Mouse (Mus musculus) brown adipose tissue, adult 24 weeks (tissue): ENCODE data around the gene Cdk5r2. TPM values are rescaled to one million over a fixed set of nuclear protein-coding genes. Genes with fewer than 3 reads are reported as not detected.

Source experiments
- H3K27ac ChIP-seq: fragments of 200-500 bp; replicated peaks from 2 replicates; pipeline ENCODE4 v1.5.1; 2012; ENCODE audit warnings: low read depth, mild to moderate bottlenecking, low read length
- H3K4me1 ChIP-seq: fragments of 200-500 bp; 2 replicates; pipeline ENCODE4 v1.6.1; 2012; ENCODE audit warnings: low read length, mixed read lengths; ENCODE audit not compliant: control insufficient read depth, insufficient read depth, insufficient read length
- H3K4me3 ChIP-seq: fragments of 200-500 bp; 2 replicates; pipeline ENCODE4 v1.5.1; 2012; ENCODE audit warnings: low read depth, mild to moderate bottlenecking, low read length, moderate library complexity; ENCODE audit not compliant: insufficient read depth
- polyA plus RNA-seq: library from polyadenylated mRNA; stranded (reverse); fragments of >200 nt; gene quantifications from 2 replicates; pipeline ENCODE4 v1.2.4, GENCODE M21; 2012; ENCODE audit not compliant: missing spikeins, insufficient read depth, insufficient read length

The Cdk5r2 gene
- polyA plus RNA-seq, 1 experiment, result not detected

DNA sequence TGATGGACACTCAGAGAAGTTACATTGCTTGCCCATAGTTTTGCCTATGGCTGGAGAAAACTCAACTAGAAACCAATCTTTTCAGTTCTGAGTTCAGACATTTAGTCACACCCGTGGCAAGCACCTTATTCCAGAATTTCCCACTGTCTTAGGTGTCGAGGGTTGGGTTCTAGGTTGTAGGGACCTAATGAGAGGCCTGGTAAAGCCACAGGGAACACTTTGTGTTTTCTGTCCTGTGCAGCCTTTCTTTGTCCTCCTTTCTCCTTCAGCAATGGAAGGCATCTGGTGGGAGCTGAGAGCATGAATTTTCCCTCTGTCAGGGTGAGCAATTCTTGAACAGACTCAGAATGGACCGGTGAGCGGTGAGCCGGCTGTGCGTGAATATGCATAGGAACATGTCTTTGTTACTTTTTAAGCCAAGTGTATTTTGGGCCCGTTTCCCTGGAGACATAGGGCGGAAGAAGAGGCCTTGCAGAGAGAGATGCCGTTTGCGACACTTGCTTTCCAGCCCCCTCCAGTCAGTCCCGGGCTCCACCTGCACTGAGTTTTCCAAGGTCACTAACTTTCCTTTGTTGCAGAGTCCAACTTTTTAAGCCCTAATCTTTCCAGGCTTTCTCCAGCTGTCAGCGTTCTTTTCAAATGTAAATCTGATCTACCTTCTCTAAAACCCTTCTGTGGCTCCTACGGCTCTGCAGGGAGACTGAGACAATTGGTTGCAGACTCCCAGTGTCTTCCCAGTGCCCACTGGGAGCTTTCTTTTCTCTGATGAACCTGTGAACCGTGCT lies 30.0 kb upstream of the Cdk5r2 start:
- Histone ChIP-seq H3K27ac (no peak overlapping the region), H3K4me3 (no peak overlapping the region), H3K4me1 (no peaks in the 10 kb centered on the region)

DNA sequence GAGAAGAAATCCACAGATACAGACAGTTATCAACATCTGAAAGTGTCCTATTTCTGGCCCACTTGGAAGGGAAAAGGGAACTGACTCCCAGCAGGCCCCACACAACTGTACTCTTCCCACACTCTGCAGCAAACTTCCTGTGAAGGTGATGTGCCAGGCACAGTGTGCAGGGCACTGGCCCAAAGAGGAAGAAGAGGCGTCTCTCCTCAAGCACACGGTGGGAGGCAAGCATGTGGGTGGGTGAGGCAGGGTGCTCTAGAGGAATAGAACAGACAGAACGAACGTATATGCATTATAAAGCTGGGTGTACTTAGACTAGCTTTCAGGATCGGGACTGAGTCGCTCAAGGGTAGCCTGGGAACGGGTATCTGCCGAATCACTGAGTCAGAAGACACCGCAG lies 24.7 kb upstream of the Cdk5r2 start:
- Histone ChIP-seq H3K27ac (no peak overlapping the region), H3K4me3 (no peak overlapping the region), H3K4me1 (no peaks in the 10 kb centered on the region)

DNA sequence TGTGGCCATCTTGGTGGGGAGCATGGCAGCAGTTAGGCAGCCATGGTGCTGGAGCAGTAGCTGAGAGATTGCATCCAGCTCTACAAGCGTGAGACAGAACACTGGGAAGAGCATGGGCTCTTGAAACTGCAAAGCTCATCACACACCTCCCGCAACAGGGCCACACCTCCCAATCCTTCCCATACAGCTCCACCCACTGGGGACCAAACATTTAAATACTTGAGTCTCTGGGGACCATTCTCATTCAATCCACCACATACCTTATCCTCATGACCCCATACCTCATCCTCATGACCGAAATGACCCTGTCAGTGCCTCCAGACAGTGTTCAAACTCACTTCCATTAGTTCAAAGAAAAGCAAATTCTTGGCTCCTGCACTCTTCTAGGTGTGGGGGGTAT lies 21.5 kb upstream of the Cdk5r2 start:
- H3K4me3 ChIP-seq, result no peak overlapping the region
- H3K27ac ChIP-seq, result no peak overlapping the region
- H3K4me1 ChIP-seq, result no peaks in the 10 kb centered on the region

DNA sequence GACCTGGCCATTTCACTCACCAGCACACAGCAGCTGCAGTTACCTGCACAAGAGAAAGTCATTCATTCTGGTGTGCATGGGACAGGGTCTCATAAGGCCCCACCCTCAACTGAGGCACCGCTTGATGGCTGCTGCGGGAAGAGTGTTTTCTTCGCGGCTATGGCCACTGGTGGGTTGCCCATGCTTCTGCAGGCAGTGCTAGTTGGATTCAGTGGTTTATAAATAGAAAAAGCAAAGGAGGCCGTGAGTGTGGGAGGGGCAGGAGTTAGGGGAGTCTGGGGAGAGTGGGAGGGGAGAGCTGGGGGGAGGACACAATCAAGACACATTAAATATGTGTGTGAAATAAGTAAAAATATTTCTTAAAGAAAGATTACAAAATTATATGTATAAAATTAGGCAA lies 11.6 kb upstream of the Cdk5r2 start:
- H3K4me1 ChIP-seq, result no peaks in the 10 kb centered on the region
- H3K4me3 ChIP-seq, result no peak overlapping the region
- no peak overlapping the region for H3K27ac ChIP-seq

DNA sequence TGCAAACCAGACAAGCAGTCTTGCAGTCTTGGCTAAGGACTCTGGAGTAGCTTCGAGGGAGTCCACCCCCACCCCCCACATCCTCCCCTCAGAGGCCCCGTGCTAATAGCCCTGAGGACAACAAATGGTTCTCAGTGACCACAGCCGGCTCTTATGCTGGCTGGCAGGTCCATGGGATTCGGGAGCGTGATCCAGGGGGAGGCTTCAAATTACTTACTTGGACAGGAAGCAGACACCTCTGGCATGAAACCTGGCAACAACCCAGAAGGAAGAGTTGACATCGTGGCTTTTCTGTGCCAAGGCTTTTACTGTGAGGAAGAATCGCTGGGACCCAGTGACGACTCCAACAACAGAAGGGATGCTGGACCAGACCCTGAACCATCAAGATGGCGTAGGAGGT lies 8.4 kb upstream of the Cdk5r2 start:
- Histone ChIP-seq H3K4me1 (no peaks in the 10 kb centered on the region), H3K27ac (no peak overlapping the region), H3K4me3 (no peak overlapping the region)

DNA sequence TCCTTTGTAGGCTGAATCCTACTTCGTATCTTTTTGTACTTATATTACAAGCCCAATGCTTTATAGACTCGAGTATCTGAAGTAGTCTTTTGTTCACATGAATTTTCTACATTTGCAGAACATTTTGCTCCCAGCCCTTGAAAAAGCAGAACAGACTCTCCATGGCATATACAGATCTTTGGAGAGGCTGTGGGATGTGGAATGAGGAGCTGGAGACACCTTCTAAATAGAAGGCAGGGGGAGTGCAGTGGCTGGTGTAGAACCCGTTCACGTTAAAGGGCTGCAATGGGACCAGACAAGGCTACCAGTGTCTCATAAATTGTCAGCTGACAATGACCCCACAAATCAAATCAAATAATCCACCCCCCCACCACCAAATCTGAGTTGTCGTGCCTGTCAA lies 5.8 kb upstream of the Cdk5r2 start:
- no peak overlapping the region for H3K4me3 ChIP-seq

DNA sequence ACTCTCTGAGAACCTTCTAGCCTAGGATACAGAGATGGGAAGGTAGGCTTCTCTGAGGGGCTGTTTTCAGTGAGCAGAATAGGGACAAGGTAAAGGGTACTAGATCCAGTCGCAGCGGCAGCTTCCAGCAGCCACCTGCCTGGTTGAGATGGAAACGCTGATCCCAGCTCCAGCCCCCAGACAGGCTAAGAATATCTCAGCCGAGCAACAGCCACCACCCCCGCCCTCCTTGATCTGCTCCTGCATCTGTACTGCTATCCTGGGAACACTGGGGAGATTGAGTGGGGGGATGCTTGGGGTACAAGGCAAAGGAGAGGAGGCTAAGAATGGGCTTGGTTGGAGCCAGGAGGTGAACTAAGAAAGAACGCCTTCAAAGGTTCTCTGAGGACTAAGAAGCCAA lies 4.5 kb upstream of the Cdk5r2 start:
- Histone ChIP-seq H3K27ac (no peak overlapping the region), H3K4me3 (no peak overlapping the region), H3K4me1 (no peaks in the 10 kb centered on the region)

More for the DNA sequence above, 5.8 kb upstream of the Cdk5r2 start:
- Histone ChIP-seq H3K4me1 (no peaks in the 10 kb centered on the region), H3K27ac (no peak overlapping the region)

DNA sequence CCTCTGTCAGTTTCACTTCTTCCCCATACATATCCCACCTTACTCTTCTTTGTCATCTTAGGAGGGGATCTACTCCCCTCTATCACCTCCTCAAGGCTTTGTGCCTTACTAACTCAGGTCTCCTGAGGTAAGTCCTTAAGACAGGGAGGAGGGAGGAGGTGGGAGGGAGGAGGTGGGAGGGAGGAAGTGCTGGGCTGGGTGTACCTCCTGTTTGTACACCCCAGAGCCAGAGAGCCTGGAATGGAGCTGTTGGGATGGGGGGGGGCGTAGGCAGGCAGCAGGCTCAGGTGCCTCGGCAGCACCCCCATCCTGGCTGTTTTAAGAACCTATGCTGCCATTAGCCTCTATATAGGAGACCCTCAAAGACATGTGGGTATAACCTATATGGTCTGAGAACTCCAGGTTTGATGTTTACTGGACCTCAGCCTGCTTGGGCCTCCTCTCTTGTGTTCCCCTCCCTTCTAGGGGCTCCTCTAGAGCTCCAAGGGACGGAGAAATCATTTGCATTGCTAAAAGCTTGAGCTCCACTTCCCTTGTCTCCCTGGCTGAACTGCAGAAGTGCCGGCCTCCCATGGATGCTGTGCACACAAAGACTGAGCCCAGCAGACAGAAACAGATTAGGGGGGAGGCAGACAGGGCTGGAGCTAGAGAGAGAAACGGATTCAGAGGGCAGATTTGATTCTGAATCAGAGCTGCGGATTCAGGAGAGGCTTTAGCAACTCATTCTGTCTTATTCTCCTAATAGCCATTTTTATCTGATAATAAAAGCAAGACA lies 3.5 kb upstream of the Cdk5r2 start:
- H3K27ac ChIP-seq, result no peak overlapping the region
- no peak overlapping the region for H3K4me3 ChIP-seq
- H3K4me1 ChIP-seq, result no peaks in the 10 kb centered on the region

DNA sequence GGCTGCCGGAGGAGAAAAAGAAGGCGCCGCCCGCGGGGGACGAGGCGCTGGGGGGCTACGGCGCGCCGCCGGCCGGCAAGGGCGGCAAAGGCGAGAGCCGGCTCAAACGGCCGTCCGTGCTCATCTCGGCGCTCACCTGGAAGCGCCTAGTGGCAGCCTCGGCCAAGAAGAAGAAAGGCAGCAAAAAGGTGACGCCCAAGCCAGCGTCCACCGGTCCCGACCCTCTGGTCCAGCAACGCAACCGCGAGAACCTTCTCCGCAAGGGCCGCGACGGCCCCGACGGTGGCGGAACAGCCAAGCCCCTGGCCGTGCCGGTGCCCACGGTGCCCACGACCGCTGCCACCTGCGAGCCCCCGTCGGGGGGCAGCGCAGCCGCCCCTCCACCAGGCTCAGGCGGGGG lies 422 bp downstream of the Cdk5r2 start:
- H3K4me1 ChIP-seq, result no peaks in the 10 kb centered on the region
- H3K27ac ChIP-seq, result no peak overlapping the region
- H3K4me3 ChIP-seq, result peak overlapping the region; percentile 25

DNA sequence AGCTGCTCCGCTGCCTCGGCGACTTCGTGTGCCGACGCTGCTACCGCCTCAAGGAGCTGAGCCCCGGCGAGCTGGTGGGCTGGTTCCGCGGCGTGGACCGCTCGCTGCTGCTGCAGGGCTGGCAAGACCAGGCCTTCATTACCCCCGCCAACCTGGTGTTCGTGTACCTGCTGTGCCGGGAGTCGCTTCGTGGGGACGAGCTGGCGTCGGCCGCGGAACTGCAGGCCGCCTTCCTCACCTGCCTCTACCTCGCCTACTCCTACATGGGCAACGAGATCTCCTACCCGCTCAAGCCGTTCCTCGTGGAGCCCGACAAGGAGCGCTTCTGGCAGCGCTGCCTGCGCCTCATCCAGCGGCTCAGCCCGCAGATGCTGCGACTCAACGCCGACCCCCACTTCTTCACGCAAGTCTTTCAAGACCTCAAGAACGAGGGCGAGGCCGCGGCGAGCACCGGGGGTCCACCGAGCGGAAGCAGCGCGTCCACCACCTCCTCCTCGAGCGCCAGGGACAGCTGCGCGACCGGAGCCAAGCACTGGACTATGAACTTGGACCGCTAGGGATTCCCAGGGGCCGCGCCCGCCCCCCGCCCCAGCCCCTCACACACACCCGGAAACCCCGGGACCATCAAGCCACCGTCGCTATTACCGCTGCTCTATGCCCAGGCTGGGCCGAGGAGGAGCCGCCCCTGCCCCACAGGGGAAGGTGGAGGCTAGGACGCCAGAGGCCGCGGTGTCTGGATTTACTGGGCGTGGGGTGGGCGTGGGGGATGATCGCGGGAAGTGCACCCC lies 1.1 kb downstream of the Cdk5r2 start:
- Histone ChIP-seq H3K4me1 (no peaks in the 10 kb centered on the region), H3K4me3 (no peak overlapping the region), H3K27ac (no peak overlapping the region)

DNA sequence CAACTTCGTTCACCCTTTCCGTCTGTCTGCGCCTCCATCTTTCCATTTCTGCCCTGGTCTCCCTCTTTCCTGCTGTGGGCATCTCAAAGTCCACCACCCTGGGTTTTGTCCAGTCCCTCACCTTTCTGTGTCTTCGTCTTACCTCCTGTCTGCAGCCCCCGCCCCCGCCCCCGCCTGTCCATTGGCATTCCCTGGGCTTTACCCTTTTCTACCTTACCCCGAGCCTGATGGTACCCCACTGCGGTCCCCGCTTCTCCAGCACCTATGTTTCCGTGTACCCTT lies 1.6 kb downstream of the Cdk5r2 start:
- no peaks in the 10 kb centered on the region for H3K4me1 ChIP-seq
- no peak overlapping the region for H3K4me3 ChIP-seq
- no peak overlapping the region for H3K27ac ChIP-seq

DNA sequence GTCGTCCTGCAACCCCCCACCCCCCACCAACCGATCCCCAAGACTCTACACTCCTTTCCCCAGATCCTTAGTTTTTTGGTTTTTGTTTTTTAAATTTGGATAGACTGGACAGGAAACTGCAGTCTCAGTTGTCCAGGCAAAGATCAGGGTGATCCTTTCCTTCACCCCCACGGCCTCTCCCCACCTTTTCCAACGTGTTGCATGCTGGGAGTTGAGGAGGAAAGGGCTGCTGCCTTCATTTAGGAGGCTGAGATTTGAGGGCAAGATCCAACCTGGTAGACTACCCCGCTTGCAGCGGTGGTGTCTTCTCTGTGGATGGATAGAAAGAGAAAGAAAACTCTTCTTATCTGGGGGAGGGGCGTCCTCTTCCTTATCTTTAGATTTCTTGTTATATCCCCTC lies 2.1 kb downstream of the Cdk5r2 start:
- Histone ChIP-seq H3K4me3 (no peak overlapping the region), H3K27ac (no peak overlapping the region), H3K4me1 (no peaks in the 10 kb centered on the region)

DNA sequence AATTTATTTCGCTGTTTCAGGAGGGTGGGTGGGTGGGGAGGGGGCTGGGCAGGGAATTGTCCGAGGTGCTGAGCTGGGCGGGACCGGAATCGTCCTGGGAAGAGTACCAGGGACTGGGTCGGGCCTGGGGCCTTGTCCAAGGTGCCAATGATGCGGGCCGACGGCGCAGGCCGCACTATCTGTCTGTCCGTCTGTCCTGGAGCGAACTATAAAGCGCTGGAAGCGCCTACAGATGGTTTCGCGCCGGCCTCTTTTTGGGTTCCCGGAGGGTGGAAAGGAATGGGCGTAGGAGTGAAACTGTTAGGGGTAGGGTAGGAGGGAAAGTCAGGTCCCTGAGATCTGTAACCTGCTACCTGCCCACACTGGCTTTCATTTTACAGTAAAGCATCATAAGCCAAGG lies 2.5 kb downstream of the Cdk5r2 start:
- Histone ChIP-seq H3K27ac (no peak overlapping the region), H3K4me3 (no peak overlapping the region), H3K4me1 (no peaks in the 10 kb centered on the region)

DNA sequence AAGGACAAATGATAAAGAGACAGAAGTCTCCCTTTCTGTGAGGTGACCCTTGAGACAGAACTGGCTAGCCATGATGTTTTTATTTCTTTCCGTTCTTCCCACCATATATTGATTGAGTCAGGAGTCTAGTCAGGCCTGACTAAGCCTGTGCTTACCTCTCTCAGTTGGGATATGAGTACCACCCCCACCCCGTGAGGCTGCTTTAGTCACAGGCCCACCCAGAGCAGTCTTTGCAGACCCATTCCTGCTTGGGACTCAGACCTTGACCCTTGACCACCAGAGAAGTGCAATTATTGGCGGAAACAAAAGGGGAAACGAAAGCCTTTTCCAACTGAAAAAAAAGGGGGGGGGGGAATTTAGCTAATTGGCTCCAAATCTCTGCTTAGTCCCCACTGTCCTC lies 2.9 kb downstream of the Cdk5r2 start:
- Histone ChIP-seq H3K27ac (no peak overlapping the region), H3K4me1 (no peaks in the 10 kb centered on the region), H3K4me3 (no peak overlapping the region)

DNA sequence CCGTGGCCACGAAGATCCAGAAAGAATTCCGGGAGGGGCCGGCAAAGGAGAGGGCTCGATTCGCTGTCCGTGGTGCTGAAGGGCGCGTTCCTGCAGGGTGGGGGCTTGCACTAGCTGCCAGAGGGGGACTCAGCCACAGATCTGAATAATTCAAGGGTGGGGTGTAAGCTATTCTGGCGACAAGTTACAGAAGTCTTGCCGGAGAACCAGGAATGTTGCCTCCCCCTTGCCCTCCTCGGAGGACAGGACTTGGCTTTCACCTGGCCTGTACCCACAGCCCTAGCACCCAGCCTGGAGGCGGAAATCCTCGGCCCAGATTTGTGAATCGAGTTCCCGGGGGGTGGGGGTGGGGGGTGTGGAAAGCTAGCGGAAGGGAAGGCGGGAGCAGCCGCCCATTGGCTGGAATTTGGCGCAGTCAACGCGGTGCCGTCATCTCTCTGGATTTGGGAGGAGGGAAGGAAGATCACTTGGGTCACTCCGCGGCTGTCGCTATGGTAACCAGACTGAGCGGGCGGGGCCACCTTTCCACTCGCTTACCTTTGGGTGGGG lies 3.5 kb downstream of the Cdk5r2 start:
- Histone ChIP-seq H3K27ac (no peak overlapping the region), H3K4me1 (no peaks in the 10 kb centered on the region), H3K4me3 (no peak overlapping the region)
